Mouse (Mus musculus): Measurements from ENCODE around the gene Cyp4f15. TPM values are rescaled to one million over a fixed set of nuclear protein-coding genes. Genes with fewer than 3 reads are reported as not detected.
"Not testable (repeated sequence)": the region's sequence is repeated elsewhere in the genome, so short reads cannot be mapped to it uniquely, and the experiment has no call there.

The Cyp4f15 gene
- total RNA-seq (2022), result 10 to 100 TPM; 14.8 to 20.4 (median 18.0) TPM

DNA sequence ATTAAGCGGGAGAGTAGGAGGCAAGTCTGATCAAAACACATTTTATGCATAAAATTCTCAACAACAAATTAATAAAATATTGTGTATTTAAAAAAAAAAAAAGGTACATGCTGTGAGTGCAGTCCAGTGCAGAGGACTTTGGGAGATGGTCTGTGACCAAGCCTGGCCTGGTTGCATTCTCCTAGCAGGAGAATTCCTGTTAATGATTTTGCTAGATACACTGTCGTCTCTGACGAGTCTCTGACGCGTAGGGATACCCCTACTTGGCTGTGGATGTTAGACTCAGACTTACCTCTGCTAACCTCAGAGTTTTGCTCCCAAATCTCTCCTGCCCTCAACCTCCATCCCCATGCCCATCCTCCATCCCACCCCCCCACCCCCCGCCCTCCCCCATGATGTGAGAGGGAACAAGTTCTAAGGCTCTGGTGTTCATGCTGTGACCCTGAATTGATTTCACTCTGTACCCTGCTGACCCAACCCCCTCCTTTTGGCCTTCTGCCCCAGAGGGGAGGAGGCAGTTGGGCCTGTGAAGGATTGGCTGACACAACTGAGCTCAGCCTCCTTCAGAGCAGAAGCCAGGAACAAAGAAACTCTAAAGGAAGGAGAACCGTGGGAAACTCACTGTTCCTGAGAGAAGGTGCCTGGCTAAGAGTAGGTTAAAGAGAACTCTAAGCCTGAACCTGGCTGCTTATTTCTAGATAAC is at the start of gene Cyp4f15:
TSS of gene Cyp4f15 (plus strand) at position 580 of the 703 bp plus-strand sequence.
- peak; percentile 31 to 58 for DNase-seq (ENCODE audit: low spot score in 2 of 2)

DNA sequence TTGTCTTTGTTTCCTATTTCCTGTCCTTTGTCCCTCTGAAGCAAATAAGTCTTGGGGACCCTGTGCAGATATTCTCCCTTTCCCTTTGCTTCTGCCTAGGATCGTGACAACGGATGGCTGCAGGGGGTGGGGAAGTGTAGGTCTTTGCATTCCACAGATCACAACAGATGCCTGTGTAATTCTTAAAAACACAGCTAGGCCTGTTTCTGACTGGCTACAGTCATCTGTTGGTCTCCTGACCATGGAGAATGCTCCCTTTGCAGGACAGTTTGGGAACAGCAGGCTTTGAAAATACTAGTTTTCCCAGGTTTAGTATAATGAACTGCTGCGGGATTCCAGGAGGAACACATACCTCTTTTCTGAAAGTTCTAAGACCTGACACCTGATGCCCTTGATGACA is 49.1 kb upstream of the Cyp4f15 start:
- no peak for DNase-seq (ENCODE audit: low spot score in 2 of 2)

DNA sequence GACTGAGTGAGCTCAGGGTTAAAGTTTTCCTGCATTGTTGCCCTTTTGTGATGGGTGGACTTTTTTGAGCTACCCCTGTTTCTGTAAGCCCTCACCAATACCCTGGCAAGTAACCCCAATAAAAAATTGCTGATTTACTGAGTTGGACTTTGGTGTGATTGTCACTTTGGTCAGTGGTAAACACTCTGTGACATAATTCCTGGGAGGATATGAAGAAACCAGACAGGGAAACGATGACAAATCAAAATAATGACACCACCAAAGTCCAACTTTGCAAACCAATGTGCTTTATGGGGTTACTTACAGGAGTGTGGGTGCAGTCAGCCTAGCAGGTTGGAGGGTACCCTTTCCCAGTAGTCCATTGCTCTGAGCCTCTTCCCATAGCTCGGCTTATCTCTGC is 48.3 kb upstream of the Cyp4f15 start:
- no peak for DNase-seq (ENCODE audit: low spot score in 2 of 2)

DNA sequence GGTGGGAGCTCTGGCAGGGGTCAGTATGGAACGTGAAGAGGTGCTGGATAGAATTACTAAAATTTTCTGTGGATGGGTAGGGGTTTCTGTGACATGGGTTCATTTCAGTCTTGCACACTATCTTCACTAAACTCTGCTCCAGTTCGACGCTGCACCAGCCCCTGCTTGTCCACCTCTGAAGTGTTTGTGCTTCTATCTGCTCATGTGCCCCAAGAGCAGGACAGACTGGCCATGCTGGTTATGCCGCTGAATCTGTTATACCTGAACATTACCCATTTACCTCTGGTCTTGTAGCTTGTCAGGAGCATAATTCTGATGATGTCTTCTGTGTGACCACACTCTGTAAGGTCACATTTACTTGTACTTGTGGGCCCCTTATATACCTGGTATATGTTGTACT is 38.8 kb upstream of the Cyp4f15 start:
- no peak for DNase-seq (ENCODE audit: low spot score in 2 of 2)

DNA sequence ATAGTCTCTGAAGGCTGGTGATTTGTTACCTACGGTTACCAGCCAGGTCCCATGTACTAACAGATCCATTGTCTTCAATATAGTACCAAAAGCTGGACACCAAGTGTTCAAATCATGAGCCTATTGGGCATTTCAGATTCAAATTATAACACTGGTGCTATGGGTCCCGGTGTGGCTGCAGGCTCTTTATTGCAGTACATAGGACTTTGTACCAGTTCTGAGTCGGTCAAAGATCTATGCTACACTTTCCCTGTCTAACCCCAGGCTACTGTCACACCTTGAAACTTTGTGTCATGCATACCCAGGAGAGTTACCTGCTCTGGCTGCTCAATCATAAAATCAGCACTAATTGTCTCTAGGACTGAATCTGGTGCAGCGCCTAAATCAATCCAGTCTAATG is 31.6 kb upstream of the Cyp4f15 start:
- no peak for DNase-seq (ENCODE audit: low spot score in 2 of 2)

DNA sequence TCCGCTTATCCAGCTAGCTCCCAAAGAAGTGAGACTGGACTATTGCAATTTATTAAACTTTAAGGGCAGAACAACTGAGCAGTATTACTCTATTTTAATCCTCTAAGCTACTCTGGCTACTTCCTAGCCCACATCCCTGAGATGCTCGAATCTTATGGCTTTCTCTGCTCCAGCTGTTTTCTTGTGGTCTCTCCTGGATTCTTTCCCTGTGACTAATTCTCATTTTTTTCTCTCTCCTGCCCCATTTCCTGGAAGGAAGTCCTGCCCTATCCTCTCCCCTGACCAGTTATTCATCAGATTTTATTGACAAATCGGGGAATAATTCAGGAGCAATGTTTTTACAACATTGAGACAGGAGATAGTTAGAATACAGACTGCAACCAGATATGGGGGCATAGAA is 28.4 kb upstream of the Cyp4f15 start:
- no peak for DNase-seq (ENCODE audit: low spot score in 2 of 2)

DNA sequence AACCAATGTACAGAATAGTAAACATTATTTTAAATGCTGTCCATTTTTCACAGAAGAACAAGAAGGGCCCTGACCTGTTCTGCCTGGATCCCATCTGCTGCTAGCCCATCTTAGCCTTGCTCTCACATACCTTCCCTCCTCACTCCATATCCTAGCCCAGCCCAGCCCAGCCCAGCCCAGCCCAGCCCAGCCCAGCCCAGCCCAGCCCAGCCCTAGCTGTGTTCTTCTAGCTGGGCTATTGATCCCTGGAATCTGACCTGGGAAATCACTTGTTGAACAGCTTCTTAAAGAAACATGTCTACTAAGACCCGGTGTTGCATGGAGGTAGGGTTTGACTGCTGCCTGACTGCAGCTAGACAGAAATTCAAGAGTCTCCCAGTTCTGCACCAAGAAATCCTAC is 27.2 kb upstream of the Cyp4f15 start:
- no peak for DNase-seq (ENCODE audit: low spot score in 2 of 2)

DNA sequence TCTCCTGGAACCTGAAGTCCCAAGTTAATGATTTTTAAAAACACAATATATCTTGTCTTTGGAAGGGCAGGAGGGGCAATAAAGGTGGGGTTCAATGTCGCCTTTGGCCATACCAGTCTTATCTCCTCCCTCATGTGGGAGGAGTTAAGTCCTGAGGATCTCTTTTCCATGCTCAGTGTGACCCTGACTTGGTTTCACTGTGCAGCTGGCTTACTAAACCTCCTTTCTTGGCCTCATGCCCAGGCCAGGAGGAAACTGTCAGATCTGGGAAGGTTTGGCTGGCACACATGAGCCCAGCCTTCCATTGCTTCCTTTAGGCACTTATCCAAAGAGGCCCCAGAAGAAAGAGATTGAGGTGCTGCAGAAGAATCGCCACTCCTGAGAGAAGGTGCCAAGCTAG is 26.7 kb upstream of the Cyp4f15 start, which contains the start of gene Cyp4f40:
TSS of gene Cyp4f40 (plus strand) at position 189 of the 400 bp plus-strand sequence.
- no peak for DNase-seq (ENCODE audit: low spot score in 2 of 2)

DNA sequence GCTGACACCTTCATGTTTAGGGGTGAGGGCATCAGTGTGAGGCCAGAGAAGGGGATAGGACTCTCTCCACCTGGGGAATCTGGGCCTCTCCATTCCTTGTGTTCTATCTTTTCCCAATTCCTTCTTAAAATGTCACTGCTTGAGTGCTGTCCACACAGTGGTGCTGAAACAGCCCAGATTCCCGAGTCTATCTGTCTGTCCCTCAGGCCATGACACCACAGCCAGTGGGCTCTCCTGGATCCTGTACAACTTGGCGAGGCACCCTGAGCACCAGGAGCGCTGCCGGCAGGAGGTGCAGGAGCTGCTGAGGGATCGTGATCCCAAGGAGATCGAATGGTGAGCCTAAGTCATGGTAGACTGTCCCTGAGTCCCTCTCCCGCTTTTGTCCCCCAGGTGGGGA is 11.5 kb upstream of the Cyp4f15 start:
- DNase-seq (ENCODE audit: low spot score in 2 of 2), result no peak

DNA sequence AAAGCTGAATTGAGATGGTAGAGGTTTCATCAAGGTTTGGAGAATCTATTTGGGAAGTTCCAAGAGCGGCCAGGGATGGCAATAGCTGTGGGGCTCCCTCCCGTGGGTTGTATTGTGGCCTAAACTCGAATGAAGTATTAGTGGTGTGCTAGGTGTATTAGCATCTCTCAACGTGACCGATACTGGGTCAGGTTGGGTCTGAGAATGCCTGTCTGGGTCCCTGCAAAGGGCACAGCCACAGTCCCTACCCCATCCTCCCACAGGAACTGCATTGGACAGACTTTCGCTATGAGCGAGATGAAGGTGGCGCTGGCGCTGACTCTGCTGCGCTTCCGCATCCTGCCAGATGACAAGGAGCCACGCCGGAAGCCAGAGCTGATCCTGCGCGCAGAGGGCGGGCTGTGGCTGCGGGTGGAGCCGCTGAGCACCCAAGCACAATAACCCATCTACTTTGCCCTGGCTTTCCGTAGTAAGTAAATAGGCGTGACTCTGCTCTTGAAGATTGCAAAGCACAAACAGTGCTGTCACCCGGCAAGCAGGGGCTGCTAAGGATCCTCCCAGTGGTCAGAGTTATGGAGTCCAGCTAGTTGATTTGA is 9.3 kb upstream of the Cyp4f15 start:
- no peak for DNase-seq (ENCODE audit: low spot score in 2 of 2)

DNA sequence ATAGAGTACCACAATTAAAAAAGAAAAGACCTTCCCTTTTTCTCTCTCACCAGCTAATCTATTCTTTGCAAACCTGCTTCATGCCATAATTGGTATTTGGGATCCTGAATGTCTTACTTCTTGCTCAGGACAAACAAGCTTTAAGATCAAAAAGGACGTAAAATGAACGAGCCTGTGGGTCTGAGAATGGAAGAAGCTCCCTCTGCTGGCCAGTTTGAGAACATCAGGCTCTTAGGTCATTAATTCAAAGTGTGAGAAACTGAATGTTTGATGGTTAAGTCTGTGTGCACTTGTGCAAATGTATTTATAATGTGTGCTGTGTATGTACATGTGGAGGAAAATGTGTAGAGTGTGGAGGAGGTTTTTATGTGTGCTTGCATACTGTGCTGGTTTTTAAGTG is 5.0 kb upstream of the Cyp4f15 start:
- DNase-seq (ENCODE audit: low spot score in 2 of 2), result no peak

DNA sequence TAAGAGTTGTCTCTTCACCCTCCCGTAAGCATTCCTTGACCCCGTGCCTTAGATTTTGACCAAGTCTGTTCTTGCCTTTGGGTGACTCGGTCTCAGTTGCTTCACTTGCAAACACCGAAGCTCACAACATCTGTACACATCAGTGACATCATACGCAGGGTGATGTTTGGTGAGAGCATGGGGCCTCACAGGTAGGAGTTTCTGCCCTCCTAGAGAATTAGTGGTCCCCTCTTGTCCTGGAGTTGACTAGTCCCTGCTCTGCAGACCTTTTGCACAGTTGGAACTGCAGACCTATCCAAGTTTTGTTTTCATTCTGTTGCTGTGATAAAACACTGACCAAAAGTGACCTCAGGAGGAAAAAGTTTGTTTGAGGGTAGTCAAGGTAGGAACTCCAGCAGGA is 1.3 kb downstream of the Cyp4f15 start:
- DNase-seq (ENCODE audit: low spot score in 2 of 2), result no peak

DNA sequence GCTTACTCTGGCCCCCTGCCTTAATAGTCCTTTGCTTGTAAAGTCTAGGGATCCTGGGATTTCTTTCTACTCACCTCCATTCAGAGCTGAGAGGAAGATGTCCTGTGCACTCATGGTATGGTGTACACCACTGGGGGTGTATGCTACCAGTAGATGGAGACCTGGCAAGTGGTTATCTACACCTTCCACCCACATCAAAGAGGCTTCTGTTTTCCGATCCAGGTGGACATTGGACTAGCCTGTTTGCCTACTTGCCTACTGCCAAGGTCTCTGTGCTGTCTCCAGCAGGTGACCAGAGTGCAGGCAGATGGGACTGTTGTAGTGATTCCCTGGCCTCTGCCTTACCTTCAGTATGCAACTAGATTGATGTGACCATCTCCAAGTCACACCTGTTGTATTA is 5.5 kb downstream of the Cyp4f15 start:
- DNase-seq (ENCODE audit: low spot score in 2 of 2), result no peak

DNA sequence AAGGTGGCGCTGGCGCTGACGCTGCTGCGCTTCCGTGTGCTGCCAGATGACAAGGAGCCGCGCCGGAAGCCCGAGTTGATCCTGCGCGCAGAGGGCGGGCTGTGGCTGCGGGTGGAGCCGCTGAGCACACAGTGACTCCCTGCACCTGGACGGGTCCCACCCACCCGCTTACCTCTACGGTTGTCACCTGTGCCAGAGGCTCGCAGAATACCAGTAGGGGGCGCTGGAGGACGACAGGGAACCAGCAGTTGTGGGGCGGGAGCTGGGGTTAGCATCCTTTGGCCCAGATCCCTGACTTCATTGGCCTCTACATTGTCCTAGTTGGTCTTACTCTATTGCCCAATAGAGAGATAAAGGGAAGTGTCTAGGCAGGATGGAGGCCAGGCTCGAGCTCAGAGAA is 17.4 kb downstream of the Cyp4f15 start:
- DNase-seq (ENCODE audit: low spot score in 2 of 2), result no peak

DNA sequence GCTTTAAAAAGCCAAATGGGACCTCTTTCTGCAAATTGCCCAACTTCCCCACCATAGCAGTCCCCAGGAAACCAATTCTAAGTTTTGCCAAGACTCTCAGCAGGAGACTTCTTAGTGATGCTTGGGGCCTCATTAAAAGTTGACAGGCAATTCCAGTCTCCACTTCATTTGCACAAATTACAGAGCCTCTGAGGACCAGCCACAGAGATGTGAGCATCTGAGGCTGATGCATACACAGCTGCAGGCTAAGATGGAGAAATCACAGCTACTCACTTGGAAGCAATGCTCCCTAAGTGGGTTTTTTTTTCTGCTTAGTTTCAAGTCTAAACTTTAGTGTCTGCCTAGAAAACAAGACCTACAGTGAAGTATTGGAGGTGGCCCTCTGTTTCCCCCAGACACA is 25.1 kb downstream of the Cyp4f15 start:
- not testable (repeated sequence) for DNase-seq (ENCODE audit: low spot score in 2 of 2)

DNA sequence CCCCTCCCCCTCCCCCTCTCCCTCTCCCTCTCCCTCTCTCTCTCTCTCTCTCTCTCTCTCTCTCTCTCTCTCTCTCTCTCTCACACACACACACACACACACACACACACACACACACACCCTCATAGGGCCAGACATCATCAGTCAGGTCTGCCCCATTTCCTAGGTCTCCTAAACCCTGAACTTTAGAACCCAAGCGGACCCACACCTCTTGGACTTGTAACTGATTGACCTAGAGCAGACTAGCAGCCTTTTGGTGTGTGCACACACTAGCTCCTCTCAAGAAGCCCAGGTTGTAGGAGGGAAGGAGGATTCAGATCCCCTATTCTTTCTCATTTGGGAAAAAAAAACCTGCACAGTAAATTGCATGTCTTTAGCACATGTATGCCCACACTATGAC is 36.7 kb downstream of the Cyp4f15 start:
- DNase-seq (ENCODE audit: low spot score in 2 of 2), result not testable (repeated sequence)

DNA sequence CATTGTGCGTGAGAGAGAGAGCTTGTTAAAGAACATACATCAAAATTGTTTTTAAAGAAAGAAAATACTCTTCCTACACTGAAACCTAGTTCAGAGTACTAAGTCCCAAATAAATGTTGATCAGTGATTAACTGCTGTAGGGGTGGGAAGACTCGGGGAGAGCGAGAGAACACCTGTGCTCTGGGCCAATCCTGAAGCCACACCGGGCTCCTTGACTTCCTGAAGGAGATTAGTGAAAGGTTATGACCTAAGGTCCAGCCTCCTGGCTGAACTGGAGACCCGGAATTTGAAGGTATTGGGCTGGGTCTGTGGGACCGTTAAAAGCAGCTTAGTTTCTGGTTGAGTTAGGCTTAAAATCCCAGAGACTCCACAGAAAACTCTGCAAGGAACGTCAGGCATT is 37.3 kb downstream of the Cyp4f15 start:
- no peak for DNase-seq (ENCODE audit: low spot score in 2 of 2)

DNA sequence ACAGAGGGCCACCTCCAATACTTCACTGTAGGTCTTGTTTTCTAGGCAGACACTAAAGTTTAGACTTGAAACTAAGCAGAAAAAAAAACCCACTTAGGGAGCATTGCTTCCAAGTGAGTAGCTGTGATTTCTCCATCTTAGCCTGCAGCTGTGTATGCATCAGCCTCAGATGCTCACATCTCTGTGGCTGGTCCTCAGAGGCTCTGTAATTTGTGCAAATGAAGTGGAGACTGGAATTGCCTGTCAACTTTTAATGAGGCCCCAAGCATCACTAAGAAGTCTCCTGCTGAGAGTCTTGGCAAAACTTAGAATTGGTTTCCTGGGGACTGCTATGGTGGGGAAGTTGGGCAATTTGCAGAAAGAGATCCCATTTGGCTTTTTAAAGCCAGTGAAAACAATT is 40.9 kb downstream of the Cyp4f15 start:
- not testable (repeated sequence) for DNase-seq (ENCODE audit: low spot score in 2 of 2)

DNA sequence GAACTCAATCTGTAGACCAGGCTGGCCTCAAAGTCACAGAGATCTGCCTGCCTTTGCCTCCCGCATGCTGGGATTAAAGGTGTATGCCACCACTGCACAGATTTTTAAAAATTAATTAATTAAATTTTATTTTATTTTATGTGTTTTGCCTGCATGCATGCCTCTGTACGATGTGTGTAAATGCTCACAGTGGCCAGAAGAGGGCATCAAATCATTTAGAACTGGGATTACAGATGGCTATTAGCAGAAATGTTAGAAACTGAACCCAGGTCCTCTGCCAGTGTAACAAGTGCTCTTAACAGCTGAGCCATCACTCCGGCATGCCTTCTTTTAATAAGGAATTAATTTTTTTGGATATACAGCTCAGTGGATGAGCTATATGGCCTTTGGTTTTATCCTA is 43.6 kb downstream of the Cyp4f15 start:
- no peak for DNase-seq (ENCODE audit: low spot score in 2 of 2)

DNA sequence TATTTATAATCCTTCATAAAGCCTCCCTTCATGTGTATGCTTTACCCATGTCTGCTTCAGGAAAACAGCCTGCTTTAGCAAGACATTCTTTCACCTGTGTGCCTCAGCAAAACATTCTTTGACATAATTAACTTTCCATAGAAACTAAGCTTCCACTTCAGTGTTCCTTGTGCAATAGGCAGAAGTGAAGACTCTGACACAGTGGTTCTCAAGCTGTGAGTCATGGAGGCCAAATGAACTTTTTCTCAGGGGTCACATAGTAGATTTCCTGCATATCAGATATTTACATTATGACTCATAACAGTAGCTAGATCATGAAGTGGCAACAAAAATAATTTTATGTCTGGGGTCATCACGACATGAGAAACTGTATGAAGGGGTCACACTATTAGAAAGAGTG is 53.0 kb downstream of the Cyp4f15 start:
- DNase-seq (ENCODE audit: low spot score in 2 of 2), result no peak

DNA sequence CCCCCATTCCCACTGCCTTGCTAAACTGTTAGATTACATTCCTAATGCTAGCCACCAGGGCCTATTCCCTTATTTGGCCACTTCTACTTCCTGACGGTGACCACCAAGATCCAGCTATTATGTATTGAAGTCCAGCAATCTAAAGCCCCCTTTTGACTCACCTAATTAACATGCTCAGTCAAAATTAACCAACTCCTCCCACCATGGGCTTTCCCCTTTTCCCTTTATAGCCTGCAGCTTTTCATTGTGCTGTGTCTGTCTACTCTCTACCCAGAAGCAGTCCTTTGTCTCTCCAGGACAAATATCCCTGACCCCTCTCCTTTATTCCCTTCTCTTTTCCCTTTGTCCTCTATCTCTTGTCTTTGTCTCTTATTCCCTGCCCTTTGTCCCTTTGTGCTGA is 55.6 kb downstream of the Cyp4f15 start:
- DNase-seq (ENCODE audit: low spot score in 2 of 2), result no peak

DNA sequence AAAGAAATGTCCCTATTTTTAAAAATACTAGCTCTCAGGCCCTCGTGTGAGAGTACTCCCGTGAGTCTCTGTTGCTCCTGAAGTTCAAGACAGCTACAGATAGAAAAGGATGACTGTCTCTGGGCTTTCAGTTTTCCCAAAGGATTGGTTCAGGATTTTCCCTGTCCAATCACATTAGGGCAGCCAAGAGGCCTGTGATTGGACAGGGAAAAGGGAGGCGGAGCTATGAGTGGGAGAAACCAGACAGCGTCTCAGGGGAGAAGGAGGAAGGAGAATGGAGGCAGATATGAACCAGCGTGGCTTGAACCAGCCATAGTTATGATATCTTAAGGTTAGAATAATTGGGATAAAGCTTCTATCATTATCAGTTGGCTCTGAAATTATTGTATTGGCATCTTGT is 65.2 kb downstream of the Cyp4f15 start:
- no peak for DNase-seq (ENCODE audit: low spot score in 2 of 2)
